Mouse (Mus musculus) neural tube, embryonic 10.5 days (tissue): ENCODE measurements around the gene Tcaf3.

Source experiments
- DNase-seq: peaks from one replicate; pipeline ENCODE4 v3.0.0-alpha.2; 2017; ENCODE audit warnings: low spot score; ENCODE audit errors: extremely low spot score

The Tcaf3 gene

GRCm38 (mm10) chr6:42597592-42597991 lies at the start of gene Tcaf3:
TSS of gene Tcaf3 (minus strand) at chr6:42597692.
- no peak for DNase-seq

- peak; percentile 88 for DNase-seq
Measured at GRCm38 (mm10) chr6:42644912-42645549, 47.5 kb upstream of the Tcaf3 start, which contains the start of gene Tcaf2. TSS of gene Tcaf2 (minus strand) at chr6:42645254.

- DNase-seq: no peak
Measured at GRCm38 (mm10) chr6:42634393-42634792, 36.9 kb upstream of the Tcaf3 start.

GRCm38 (mm10) chr6:42631395-42631794 lies 33.9 kb upstream of the Tcaf3 start:
- no peak for DNase-seq

- DNase-seq: no peak
Measured at GRCm38 (mm10) chr6:42616904-42617303, 19.4 kb upstream of the Tcaf3 start.

GRCm38 (mm10) chr6:42612218-42612617 lies 14.7 kb upstream of the Tcaf3 start:
- DNase-seq: no peak

GRCm38 (mm10) chr6:42610954-42611522 lies 13.5 kb upstream of the Tcaf3 start:
- DNase-seq: no peak

GRCm38 (mm10) chr6:42593138-42593882 lies 4.2 kb downstream of the Tcaf3 start:
- DNase-seq: no peak

GRCm38 (mm10) chr6:42586569-42586968 lies 10.9 kb downstream of the Tcaf3 start:
- no peak for DNase-seq

GRCm38 (mm10) chr6:42583488-42583872 lies 14.0 kb downstream of the Tcaf3 start:
- peak; percentile 54 for DNase-seq

GRCm38 (mm10) chr6:42582741-42583487 lies 14.6 kb downstream of the Tcaf3 start:
- no peak for DNase-seq

- DNase-seq: no peak
Measured at GRCm38 (mm10) chr6:42578678-42579077, 18.8 kb downstream of the Tcaf3 start.

GRCm38 (mm10) chr6:42577433-42577832 lies 20.1 kb downstream of the Tcaf3 start:
- DNase-seq: no peak

GRCm38 (mm10) chr6:42568205-42568604 lies 29.3 kb downstream of the Tcaf3 start:
- no peak for DNase-seq

GRCm38 (mm10) chr6:42566076-42566598 lies 31.4 kb downstream of the Tcaf3 start:
- DNase-seq: no peak

- no peak for DNase-seq
Measured at GRCm38 (mm10) chr6:42562280-42562679, 35.2 kb downstream of the Tcaf3 start.

GRCm38 (mm10) chr6:42560885-42561284 lies 36.6 kb downstream of the Tcaf3 start:
- DNase-seq: no peak

GRCm38 (mm10) chr6:42558641-42559040 lies 38.9 kb downstream of the Tcaf3 start:
- no peak for DNase-seq

GRCm38 (mm10) chr6:42547461-42547860 lies 50.0 kb downstream of the Tcaf3 start, which contains the start of gene Olfr455:
TSS of gene Olfr455 (minus strand) at chr6:42547587.
- DNase-seq: no peak

- DNase-seq: no peak
Measured at GRCm38 (mm10) chr6:42546180-42546579, 51.3 kb downstream of the Tcaf3 start.

- DNase-seq: no peak
Measured at GRCm38 (mm10) chr6:42545451-42545885, 52.0 kb downstream of the Tcaf3 start.
